Comparison of ENCODE assay signal across 14 mouse cellular contexts in genomic region chr9:112445230-112446026, GRCm38 (mm10).
A peak's percentile ranks its signal among the peaks of the same experiment; 100 is the strongest.
DNase-seq lines count a peak whose midpoint lies in the region; ATAC-seq lines count a peak whose summit lies in the region.
"Had no signal": no experiment of that assay in that cellular context is flagged by ENCODE, and none has a peak within 500 bp of the region (broad histone marks: within the 10 kb centered on the region; RNA-seq: fewer than 3 reads in every experiment).

No protein-coding gene starts in this region.

- intact Hi-C loops in heart, postnatal 25 days (cut with DNase I), result no loop called here

- no peaks in the 10 kb centered on the region for H3K27me3 ChIP-seq in midbrain, embryonic 11.5 days (ENCODE audit: control insufficient read depth, insufficient read depth, low read length)
- H3K27me3 ChIP-seq in midbrain, embryonic 10.5 days (ENCODE audit: low read depth, poor library complexity, severe bottlenecking), result no peaks in the 10 kb centered on the region
- H3K27me3 ChIP-seq in hindbrain, embryonic 12.5 days, result no peaks in the 10 kb centered on the region
- no peaks in the 10 kb centered on the region for H3K27me3 ChIP-seq in midbrain, embryonic 16.5 days (ENCODE audit: control insufficient read depth, insufficient read depth, low read depth, low read length)

- ATAC-seq in midbrain, embryonic 11.5 days (ENCODE audit: low FRiP score), result peak; percentile 33; the same call in 1 of the 2 replicates
- ATAC-seq in hindbrain, embryonic 12.5 days (ENCODE audit: low FRiP score), result peak; percentile 54
- ATAC-seq in midbrain, embryonic 16.5 days, result peak; percentile 45; the same call in 1 of the 2 replicates

- H3K9ac ChIP-seq in midbrain, embryonic 11.5 days (ENCODE audit: low read length), result no peak overlapping the region
- H3K9ac ChIP-seq in hindbrain, embryonic 12.5 days, result no peak overlapping the region
- no peak overlapping the region for H3K9ac ChIP-seq in midbrain, embryonic 16.5 days (ENCODE audit: low read depth, low read length)

- H3K4me1 ChIP-seq in midbrain, embryonic 11.5 days (ENCODE audit: control insufficient read depth, insufficient read depth, low read length), result no peaks in the 10 kb centered on the region
- 0 out of 2 replicates have a peak, but pooled peaks cover 3% of the 10 kb centered on the region for H3K4me1 ChIP-seq in midbrain, embryonic 10.5 days
- no peaks in the 10 kb centered on the region for H3K4me1 ChIP-seq in hindbrain, embryonic 12.5 days
- peaks cover 6% of the 10 kb centered on the region; the same call in 1 of the 2 replicates for H3K4me1 ChIP-seq in midbrain, embryonic 16.5 days (ENCODE audit: control insufficient read depth, insufficient read depth, low read length)

- peak; percentile 29 for DNase-seq in heart, adult 11 months
- DNase-seq in heart, postnatal 25 days (ENCODE audit: low spot score), result no peak
- DNase-seq in midbrain, embryonic 11.5 days (ENCODE audit: low spot score, missing footprints), result no peak
- DNase-seq in midbrain, embryonic 10.5 days (ENCODE audit: low spot score), result no peak
- no peak for DNase-seq in ovary, postnatal 10 days (ENCODE audit: low spot score)
- DNase-seq in spleen, adult 18-20 months, result no peak
- DNase-seq: B cell, adult 2 months; cerebellum, postnatal 10 days; gastrocnemius, postnatal 14 days; kidney, adult 2 months; thymus, adult 2 months had no signal

- H3K9me3 ChIP-seq in midbrain, embryonic 11.5 days (ENCODE audit: control insufficient read depth, low read length), result no peaks in the 10 kb centered on the region
- no peaks in the 10 kb centered on the region for H3K9me3 ChIP-seq in midbrain, embryonic 10.5 days (replicated peaks)
- H3K9me3 ChIP-seq in hindbrain, embryonic 12.5 days (replicated peaks), result no peaks in the 10 kb centered on the region
- no peaks in the 10 kb centered on the region for H3K9me3 ChIP-seq in midbrain, embryonic 16.5 days (replicated peaks; ENCODE audit: control insufficient read depth, low read length, poor library complexity, severe bottlenecking)

- H3K36me3 ChIP-seq in midbrain, embryonic 11.5 days (ENCODE audit: control insufficient read depth, insufficient read depth, low read length), result no peaks in the 10 kb centered on the region
- H3K36me3 ChIP-seq in midbrain, embryonic 10.5 days, result no peaks in the 10 kb centered on the region
- H3K36me3 ChIP-seq in hindbrain, embryonic 12.5 days, result no peaks in the 10 kb centered on the region
- H3K36me3 ChIP-seq in midbrain, embryonic 16.5 days (ENCODE audit: control insufficient read depth, insufficient read depth, low read length), result no peaks in the 10 kb centered on the region

- WGBS in midbrain, embryonic 11.5 days, result 83% methylated on average over 4 of the region's 4 CpGs
- 92% methylated on average over 4 of the region's 4 CpGs for WGBS in midbrain, embryonic 10.5 days
- WGBS in hindbrain, embryonic 12.5 days, result 91% methylated on average over 4 of the region's 4 CpGs
- 92% methylated on average over 4 of the region's 4 CpGs for WGBS in midbrain, embryonic 16.5 days

- no peak overlapping the region for H3K27ac ChIP-seq in midbrain, embryonic 11.5 days (ENCODE audit: low read depth, low read length)
- H3K27ac ChIP-seq in midbrain, embryonic 10.5 days (replicated peaks), result no peak overlapping the region
- H3K27ac ChIP-seq in hindbrain, embryonic 12.5 days, result no peak overlapping the region
- no peak overlapping the region for H3K27ac ChIP-seq in midbrain, embryonic 16.5 days (ENCODE audit: low read length)

- no peak overlapping the region for H3K4me3 ChIP-seq in midbrain, embryonic 11.5 days (ENCODE audit: low read depth, low read length)
- no peak overlapping the region for H3K4me3 ChIP-seq in midbrain, embryonic 10.5 days
- no peak overlapping the region for H3K4me3 ChIP-seq in hindbrain, embryonic 12.5 days
- H3K4me3 ChIP-seq in midbrain, embryonic 16.5 days (ENCODE audit: low read depth, low read length), result no peak overlapping the region
- H3K4me3 ChIP-seq: myocyte had no signal

- H3K4me2 ChIP-seq in midbrain, embryonic 11.5 days, result no peak overlapping the region
- H3K4me2 ChIP-seq in hindbrain, embryonic 12.5 days (replicated peaks), result no peak overlapping the region
- no peak overlapping the region for H3K4me2 ChIP-seq in midbrain, embryonic 16.5 days (ENCODE audit: low read length)
